Mouse (Mus musculus): Measurements from ENCODE around the gene Gm28102. TPM values are rescaled to one million over a fixed set of nuclear protein-coding genes. Genes with fewer than 3 reads are reported as not detected.

The Gm28102 gene
- polyA plus RNA-seq (2017; shearing (Covaris generic)): not detected

DNA sequence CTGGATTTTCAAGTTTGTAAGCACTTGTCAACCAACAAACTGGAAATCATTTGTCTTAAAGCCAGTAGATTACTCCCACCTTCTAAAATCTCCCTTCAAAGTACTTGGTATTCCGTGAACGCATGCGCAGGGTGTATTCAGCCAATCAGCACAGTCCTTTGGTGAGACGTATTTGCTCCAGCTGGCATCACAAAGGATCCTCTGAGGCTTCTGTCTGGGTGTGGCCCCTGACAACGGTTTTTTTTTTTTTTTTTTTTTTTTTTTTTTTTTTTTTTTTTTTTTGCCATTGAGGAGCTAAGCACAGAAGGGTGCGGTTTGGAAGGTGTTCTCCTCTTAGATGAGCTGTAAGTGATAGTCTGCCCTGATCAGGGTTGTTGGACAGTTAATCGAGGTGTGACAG, at the start of gene Gm28102:
TSS of gene Gm28102 (plus strand) at position 301 of the 400 bp plus-strand sequence.

